Mouse (Mus musculus): Measurements from ENCODE around the gene Ier3. TPM values are rescaled to one million over a fixed set of nuclear protein-coding genes. Genes with fewer than 3 reads are reported as not detected.

Ier3 gene
- polyA plus RNA-seq, 1 experiment from 2014 or later = 205 TPM

DNA sequence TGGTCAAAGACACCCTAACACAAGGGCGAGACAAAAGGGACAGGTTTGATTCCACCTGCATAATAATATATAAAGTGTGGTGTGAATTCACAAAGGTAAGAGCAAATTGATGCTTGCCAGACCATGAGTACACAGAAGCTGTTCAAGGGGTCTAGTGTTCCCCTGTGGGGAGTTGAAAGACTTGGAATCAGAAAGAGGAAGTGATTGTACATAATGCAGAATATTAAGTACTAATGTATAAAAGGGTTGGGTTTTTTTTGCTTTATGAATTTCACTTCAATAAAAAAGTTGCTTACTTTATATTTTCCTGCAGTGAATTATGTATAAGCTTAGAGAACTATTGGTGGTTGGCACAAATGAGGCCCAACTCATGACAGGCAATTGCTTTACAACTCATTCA, 37.9 kb downstream of the Ier3 start:
- ATAC-seq (no peak), DNase-seq (ENCODE audit: low spot score) (no peak)
- H3K9me3 ChIP-seq (ENCODE audit: low read length) = no peaks in the 10 kb centered on the region
- 86% methylated on average over 1 of the region's 1 CpGs for WGBS
- no peak overlapping the region for H3K9ac ChIP-seq (replicated peaks; ENCODE audit: low read depth)
- no peak overlapping the region for H3K27ac ChIP-seq (ENCODE audit: low read length)
- no peak overlapping the region for H3K4me3 ChIP-seq (ENCODE audit: low read depth, low read length)
- H3K4me1 ChIP-seq (ENCODE audit: insufficient read depth, low read depth, low read length) = peaks cover 6% of the 10 kb centered on the region; the same call in 1 of the 2 replicates
- no peak for TF ChIP-seq CTCF (IDR thresholded peaks at IDR 0.05)
- TF ChIP-seq EP300 (IDR thresholded peaks at IDR 0.05) = no peak
- no peak overlapping the region for H3K4me2 ChIP-seq (replicated peaks; ENCODE audit: low read depth, low read length)
- H3K36me3 ChIP-seq (ENCODE audit: insufficient read depth, low read length) = no peaks in the 10 kb centered on the region
- H3K27me3 ChIP-seq (replicated peaks; ENCODE audit: insufficient read depth, low read length) = no peaks in the 10 kb centered on the region

- H3K27ac ChIP-seq (ENCODE audit: low read length) = no peak overlapping the region
- H3K9ac ChIP-seq (replicated peaks; ENCODE audit: low read depth) = no peak overlapping the region
- no peaks in the 10 kb centered on the region for H3K27me3 ChIP-seq (replicated peaks; ENCODE audit: insufficient read depth, low read length)
- H3K4me2 ChIP-seq (replicated peaks; ENCODE audit: low read depth, low read length) = no peak overlapping the region
- TF ChIP-seq CTCF (IDR thresholded peaks at IDR 0.05) (no peak), EP300 (IDR thresholded peaks at IDR 0.05) (no peak)
- H3K36me3 ChIP-seq (ENCODE audit: insufficient read depth, low read length) = no peaks in the 10 kb centered on the region
- no peak overlapping the region for H3K4me3 ChIP-seq (ENCODE audit: low read depth, low read length)
- ATAC-seq (no peak), DNase-seq (ENCODE audit: low spot score) (no peak)
- peaks cover 6% of the 10 kb centered on the region; the same call in 1 of the 2 replicates for H3K4me1 ChIP-seq (ENCODE audit: insufficient read depth, low read depth, low read length)
- no peaks in the 10 kb centered on the region for H3K9me3 ChIP-seq (ENCODE audit: low read length)
- 58% methylated on average over 2 of the region's 2 CpGs for WGBS
Observed at GRCm38 (mm10) chr17:35859835-35860234, 38.4 kb downstream of the Ier3 start.

- TF ChIP-seq EP300 (IDR thresholded peaks at IDR 0.05) (no peak), CTCF (IDR thresholded peaks at IDR 0.05) (no peak)
- 4% methylated on average over 12 of the region's 12 CpGs for WGBS
- DNase-seq (ENCODE audit: low spot score) = no peak
- Histone ChIP-seq H3K4me2 (replicated peaks; ENCODE audit: low read depth, low read length) (peak overlapping the region; percentile 62), H3K4me1 (ENCODE audit: insufficient read depth, low read depth, low read length) (peaks cover 9% of the 10 kb centered on the region; the same call in 1 of the 2 replicates), H3K4me3 (ENCODE audit: low read depth, low read length) (peak overlapping the region; percentile 74), H3K9ac (replicated peaks; ENCODE audit: low read depth) (peak overlapping the region; percentile 50; the same call in 1 of the 2 replicates), H3K27me3 (replicated peaks; ENCODE audit: insufficient read depth, low read length) (no peaks in the 10 kb centered on the region), H3K9me3 (ENCODE audit: low read length) (no peaks in the 10 kb centered on the region), H3K36me3 (ENCODE audit: insufficient read depth, low read length) (no peaks in the 10 kb centered on the region), H3K27ac (ENCODE audit: low read length) (peak overlapping the region; percentile 87)
- ATAC-seq = peak; percentile 34
Observed at GRCm38 (mm10) chr17:35860831-35861197, 39.3 kb downstream of the Ier3 start.

- Histone ChIP-seq H3K27me3 (replicated peaks; ENCODE audit: insufficient read depth, low read length) (no peaks in the 10 kb centered on the region), H3K9ac (replicated peaks; ENCODE audit: low read depth) (peak within 1 kb of the TSS; percentile 50; the same call in 1 of the 2 replicates), H3K36me3 (ENCODE audit: insufficient read depth, low read length) (no peaks in the 10 kb centered on the region), H3K27ac (ENCODE audit: low read length) (peak within 1 kb of the TSS; percentile 87), H3K4me2 (replicated peaks; ENCODE audit: low read depth, low read length) (peak within 1 kb of the TSS; percentile 62), H3K9me3 (ENCODE audit: low read length) (no peaks in the 10 kb centered on the region), H3K4me1 (ENCODE audit: insufficient read depth, low read depth, low read length) (peaks cover 9% of the 10 kb centered on the region; the same call in 1 of the 2 replicates), H3K4me3 (ENCODE audit: low read depth, low read length) (peak within 1 kb of the TSS; percentile 74)
- TF ChIP-seq EP300 (IDR thresholded peaks at IDR 0.05) (no peak), CTCF (IDR thresholded peaks at IDR 0.05) (peak; percentile 73)
- DNase-seq (ENCODE audit: low spot score) (peak; percentile 97), ATAC-seq (peak; percentile 92)
- under 1% methylated on average over 47 of the region's 47 CpGs for WGBS
Observed at GRCm38 (mm10) chr17:35861198-35861857, 39.8 kb downstream of the Ier3 start, which contains the start of gene Nrm. TSS of gene Nrm (plus strand) at chr17:35861318.

GRCm38 (mm10) chr17:35864832-35865353, 43.4 kb downstream of the Ier3 start:
- no peaks in the 10 kb centered on the region for H3K27me3 ChIP-seq (replicated peaks; ENCODE audit: insufficient read depth, low read length)
- no peaks in the 10 kb centered on the region for H3K36me3 ChIP-seq (ENCODE audit: insufficient read depth, low read length)
- H3K4me3 ChIP-seq (ENCODE audit: low read depth, low read length) = peak overlapping the region; percentile 51
- peak overlapping the region; percentile 88 for H3K4me2 ChIP-seq (replicated peaks; ENCODE audit: low read depth, low read length)
- WGBS = 35% methylated on average over 10 of the region's 10 CpGs
- ATAC-seq (no peak), DNase-seq (ENCODE audit: low spot score) (no peak)
- no peaks in the 10 kb centered on the region for H3K9me3 ChIP-seq (ENCODE audit: low read length)
- H3K9ac ChIP-seq (replicated peaks; ENCODE audit: low read depth) = peak overlapping the region; percentile 68
- peaks cover 9% of the 10 kb centered on the region; the same call in 1 of the 2 replicates for H3K4me1 ChIP-seq (ENCODE audit: insufficient read depth, low read depth, low read length)
- TF ChIP-seq EP300 (IDR thresholded peaks at IDR 0.05) (no peak), CTCF (IDR thresholded peaks at IDR 0.05) (no peak)
- H3K27ac ChIP-seq (ENCODE audit: low read length) = peak overlapping the region; percentile 90

- under 1% methylated on average over 37 of the region's 48 CpGs for WGBS
- peak within 1 kb of the TSS; percentile 51 for H3K4me3 ChIP-seq (ENCODE audit: low read depth, low read length)
- no peaks in the 10 kb centered on the region for H3K9me3 ChIP-seq (ENCODE audit: low read length)
- H3K36me3 ChIP-seq (ENCODE audit: insufficient read depth, low read length) = no peaks in the 10 kb centered on the region
- TF ChIP-seq CTCF (IDR thresholded peaks at IDR 0.05) = no peak
- TF ChIP-seq EP300 (IDR thresholded peaks at IDR 0.05) = no peak; the same call in none of the 2 replicates
- ATAC-seq (peak; percentile 43), DNase-seq (ENCODE audit: low spot score) (peak; percentile 88)
- H3K9ac ChIP-seq (replicated peaks; ENCODE audit: low read depth) = peak within 1 kb of the TSS; percentile 68
- H3K4me2 ChIP-seq (replicated peaks; ENCODE audit: low read depth, low read length) = peak within 1 kb of the TSS; percentile 88
- H3K4me1 ChIP-seq (ENCODE audit: insufficient read depth, low read depth, low read length) = peaks cover 5% of the 10 kb centered on the region; the same call in 1 of the 2 replicates
- H3K27ac ChIP-seq (ENCODE audit: low read length) = peak within 1 kb of the TSS; percentile 90
- no peaks in the 10 kb centered on the region for H3K27me3 ChIP-seq (replicated peaks; ENCODE audit: insufficient read depth, low read length)
Observed at GRCm38 (mm10) chr17:35865481-35866280, 44.2 kb downstream of the Ier3 start, which contains the start of gene Ppp1r18. TSS of gene Ppp1r18 (plus strand) at chr17:35865593.

All from lung, postnatal 0 days (tissue).